Mouse (Mus musculus) cerebellum, postnatal 14 days (tissue): ENCODE data around the gene Tead1.

Source experiments
- DNase-seq, 2 experiments: peaks; one replicate each; pipeline ENCODE4 v3.0.0; 2021; ENCODE audit warnings: mixed read lengths in 2 of 2

Tead1 gene

GRCm38 (mm10) chr7:112823621-112824020, 144.5 kb downstream of the Tead1 start:
- peak in 1 of 2 experiments; percentile 45 for DNase-seq

- DNase-seq = no peak
These were observed 146.2 kb downstream of the Tead1 start for GRCm38 (mm10) chr7:112825339-112825781.

GRCm38 (mm10) chr7:112826114-112826911, 147.2 kb downstream of the Tead1 start:
- peak; percentile 58 to 64 for DNase-seq

GRCm38 (mm10) chr7:112828016-112828695, 149.0 kb downstream of the Tead1 start:
- DNase-seq = no peak

- DNase-seq = no peak
These were observed 149.5 kb downstream of the Tead1 start for GRCm38 (mm10) chr7:112828696-112829022.

- DNase-seq = no peak
These were observed 151.8 kb downstream of the Tead1 start for GRCm38 (mm10) chr7:112830946-112831345.

- no peak for DNase-seq
These were observed 152.3 kb downstream of the Tead1 start for GRCm38 (mm10) chr7:112831446-112831845.

GRCm38 (mm10) chr7:112833132-112833531, 154.0 kb downstream of the Tead1 start:
- DNase-seq = no peak

GRCm38 (mm10) chr7:112836076-112836475, 157.0 kb downstream of the Tead1 start:
- peak; percentile 28 to 42 for DNase-seq

- no peak for DNase-seq
These were observed 159.0 kb downstream of the Tead1 start for GRCm38 (mm10) chr7:112838131-112838530.

- DNase-seq = peak; percentile 43 to 59
These were observed 161.2 kb downstream of the Tead1 start for GRCm38 (mm10) chr7:112840351-112840750.

- peak; percentile 32 to 35 for DNase-seq
These were observed 161.8 kb downstream of the Tead1 start for GRCm38 (mm10) chr7:112840890-112841289.

GRCm38 (mm10) chr7:112841484-112841883, 162.4 kb downstream of the Tead1 start:
- DNase-seq = no peak

GRCm38 (mm10) chr7:112841886-112842285, 162.8 kb downstream of the Tead1 start:
- peak; percentile 48 to 61 for DNase-seq

GRCm38 (mm10) chr7:112851281-112851744, 172.2 kb downstream of the Tead1 start:
- no peak for DNase-seq

- DNase-seq = no peak
These were observed 173.2 kb downstream of the Tead1 start for GRCm38 (mm10) chr7:112852149-112852839.

- no peak for DNase-seq
These were observed 174.7 kb downstream of the Tead1 start for GRCm38 (mm10) chr7:112853857-112854256.

GRCm38 (mm10) chr7:112854516-112854915, 175.4 kb downstream of the Tead1 start:
- peak in 1 of 2 experiments; percentile 35 for DNase-seq

GRCm38 (mm10) chr7:112855419-112855818, 176.3 kb downstream of the Tead1 start:
- no peak for DNase-seq

GRCm38 (mm10) chr7:112856121-112856571, 177.0 kb downstream of the Tead1 start:
- peak; percentile 94 to 97 for DNase-seq

GRCm38 (mm10) chr7:112856583-112856982, 177.5 kb downstream of the Tead1 start:
- DNase-seq = peak in 1 of 2 experiments; percentile 57

GRCm38 (mm10) chr7:112859887-112860286, 180.8 kb downstream of the Tead1 start:
- no peak for DNase-seq

GRCm38 (mm10) chr7:112862086-112862485, 183.0 kb downstream of the Tead1 start:
- no peak for DNase-seq
